Mouse (Mus musculus) adrenal gland, adult (tissue): ENCODE results near the gene Bbip1.

Experiments used
- DNase-seq, 2 experiments: peaks; one replicate each; pipeline ENCODE4 v3.0.0; 2022 to 2023; ENCODE audit warnings: low spot score in 1 of 2; ENCODE audit not compliant: inconsistent age in 2 of 2

The Bbip1 gene

DNA sequence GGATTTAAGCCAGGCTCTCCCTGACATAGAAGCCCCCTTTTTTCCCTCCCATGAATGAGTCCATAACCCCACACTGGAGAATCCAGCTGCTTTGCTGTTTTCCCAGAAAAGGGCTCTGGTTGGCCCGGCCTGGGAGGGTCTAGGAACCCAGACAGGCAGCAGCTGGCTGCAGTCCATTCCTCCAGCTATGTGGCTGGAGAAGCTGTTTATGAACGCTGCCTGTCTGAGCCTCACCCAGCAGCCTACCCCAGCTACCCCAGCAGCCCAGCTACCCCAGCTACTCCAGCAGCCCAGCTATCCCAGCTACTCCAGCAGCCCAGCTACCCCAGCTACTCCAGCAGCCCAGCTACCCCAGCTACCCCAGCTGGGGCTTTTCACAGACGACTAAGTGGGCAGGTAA lies 52.4 kb downstream of the Bbip1 start, which contains the start of gene Pdcd4:
Gene Pdcd4, plus strand, starts transcription at position 171 of the 400 bp plus-strand sequence.
- DNase-seq = no peak

DNA sequence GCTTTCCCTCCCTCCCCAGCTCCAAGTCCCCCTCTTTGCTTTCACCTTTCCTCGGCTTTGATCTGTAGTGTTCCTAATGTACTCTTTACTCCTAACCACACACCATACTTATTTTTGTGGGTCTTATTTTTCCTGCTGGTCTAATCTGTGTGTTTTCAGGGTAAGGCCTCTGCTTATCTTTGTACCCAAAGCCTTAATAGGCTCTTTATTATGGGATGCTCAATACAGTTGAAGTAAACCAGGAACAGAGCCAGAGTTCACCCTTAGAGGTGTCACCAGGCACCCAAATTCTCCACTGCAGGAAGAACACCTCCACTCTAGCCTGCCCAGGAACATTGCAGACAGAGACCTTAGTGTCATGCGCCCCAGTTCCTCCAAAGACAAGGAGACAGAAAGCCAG lies 52.9 kb downstream of the Bbip1 start:
- no peak for DNase-seq

DNA sequence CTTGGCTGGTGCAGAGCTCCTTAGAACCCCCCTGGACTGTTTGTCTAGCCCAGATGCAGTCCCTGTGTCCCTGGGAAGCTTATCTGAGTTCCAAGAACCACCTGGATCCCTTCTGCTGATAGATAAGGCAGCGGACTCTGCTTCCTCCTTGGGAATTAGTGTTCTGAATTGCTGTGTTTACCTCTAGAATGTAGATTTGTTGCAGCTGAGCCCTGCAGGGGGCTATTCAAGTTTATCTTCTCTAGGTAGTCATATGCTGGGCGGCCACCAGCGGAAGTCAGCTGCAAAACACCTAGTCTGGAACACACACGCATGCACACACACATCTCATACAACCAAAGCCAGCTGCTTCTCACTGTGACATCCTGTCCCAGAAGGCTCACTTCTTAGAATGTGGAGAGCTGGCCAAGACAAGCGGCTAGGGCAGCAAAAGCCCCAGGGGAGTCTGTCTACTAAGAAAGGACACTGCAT lies 53.6 kb downstream of the Bbip1 start:
- no peak for DNase-seq

DNA sequence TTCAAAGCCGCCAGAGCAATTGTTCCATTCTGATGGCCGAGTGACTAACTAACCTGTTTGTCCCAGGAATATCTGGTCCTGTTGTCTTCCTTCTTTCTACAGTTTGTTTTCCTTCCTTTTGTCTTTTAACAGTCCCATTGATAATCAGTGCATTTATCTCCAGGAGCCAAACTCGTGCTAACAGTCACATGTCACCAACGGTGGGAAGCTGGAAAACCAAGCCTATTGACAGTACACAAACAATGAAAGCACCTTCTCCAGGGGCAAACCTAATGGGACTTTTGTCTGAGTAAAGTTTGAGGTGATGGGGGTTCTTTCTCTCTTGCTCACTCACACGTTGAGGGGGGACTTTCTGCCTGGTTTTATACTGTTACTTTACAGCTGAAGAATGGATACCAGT lies 54.2 kb downstream of the Bbip1 start:
- DNase-seq = no peak

DNA sequence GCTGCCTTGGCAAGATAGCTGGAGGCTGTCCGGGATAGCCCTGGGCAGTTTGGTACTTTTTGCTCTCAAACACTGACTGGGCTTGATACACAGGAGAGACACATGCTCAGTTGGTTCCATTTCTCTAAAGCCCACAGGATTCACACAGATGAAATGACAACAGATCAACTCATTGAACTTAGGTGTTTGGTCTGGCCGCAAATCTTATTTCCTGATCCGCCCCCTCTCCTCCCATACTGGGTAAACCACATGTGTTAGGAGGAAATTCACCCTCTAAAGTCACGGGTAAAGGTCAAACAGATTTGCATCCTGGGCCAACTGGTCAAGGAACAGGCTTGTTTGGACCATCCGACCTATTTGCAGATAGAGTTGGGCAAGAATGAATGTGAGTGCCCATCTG lies 54.9 kb downstream of the Bbip1 start:
- DNase-seq = no peak

DNA sequence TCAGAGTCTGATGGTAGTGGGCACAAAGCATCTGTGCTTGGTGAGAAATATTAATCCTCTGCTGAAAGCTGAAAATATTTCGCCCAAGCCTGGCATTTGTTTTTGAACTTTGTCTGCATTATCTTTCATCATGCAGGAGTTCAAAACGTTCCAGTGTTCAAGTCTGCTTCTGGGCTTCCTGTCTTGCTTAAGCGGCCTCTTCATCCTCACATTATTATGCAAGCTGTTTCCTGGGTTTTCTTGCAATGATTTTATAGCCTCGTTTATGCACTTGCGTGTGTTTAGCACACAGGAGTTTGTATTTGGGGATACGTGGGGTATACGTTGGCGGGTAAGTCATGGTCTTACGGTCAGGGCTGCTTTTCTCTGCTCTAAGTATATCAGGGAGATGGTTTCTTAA lies 56.1 kb downstream of the Bbip1 start:
- DNase-seq = no peak

DNA sequence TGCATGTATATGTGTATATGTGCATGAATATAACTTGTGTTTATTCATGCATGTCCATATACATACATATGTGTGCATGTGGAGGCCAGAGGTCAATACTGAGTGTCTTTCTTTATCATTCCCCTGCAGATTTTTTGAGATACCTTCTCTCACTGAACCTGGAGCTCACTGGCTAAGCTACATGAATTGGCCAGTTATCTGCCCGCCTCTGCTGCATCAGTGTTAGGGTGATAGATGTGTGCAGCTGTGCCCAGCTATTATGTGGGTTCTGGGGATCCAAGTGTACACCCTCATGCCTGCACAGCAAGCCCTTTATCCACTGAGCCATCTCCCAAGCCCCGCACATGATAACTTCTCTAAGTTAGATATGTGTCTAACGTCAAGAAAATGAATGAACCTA lies 56.6 kb downstream of the Bbip1 start:
- no peak for DNase-seq

DNA sequence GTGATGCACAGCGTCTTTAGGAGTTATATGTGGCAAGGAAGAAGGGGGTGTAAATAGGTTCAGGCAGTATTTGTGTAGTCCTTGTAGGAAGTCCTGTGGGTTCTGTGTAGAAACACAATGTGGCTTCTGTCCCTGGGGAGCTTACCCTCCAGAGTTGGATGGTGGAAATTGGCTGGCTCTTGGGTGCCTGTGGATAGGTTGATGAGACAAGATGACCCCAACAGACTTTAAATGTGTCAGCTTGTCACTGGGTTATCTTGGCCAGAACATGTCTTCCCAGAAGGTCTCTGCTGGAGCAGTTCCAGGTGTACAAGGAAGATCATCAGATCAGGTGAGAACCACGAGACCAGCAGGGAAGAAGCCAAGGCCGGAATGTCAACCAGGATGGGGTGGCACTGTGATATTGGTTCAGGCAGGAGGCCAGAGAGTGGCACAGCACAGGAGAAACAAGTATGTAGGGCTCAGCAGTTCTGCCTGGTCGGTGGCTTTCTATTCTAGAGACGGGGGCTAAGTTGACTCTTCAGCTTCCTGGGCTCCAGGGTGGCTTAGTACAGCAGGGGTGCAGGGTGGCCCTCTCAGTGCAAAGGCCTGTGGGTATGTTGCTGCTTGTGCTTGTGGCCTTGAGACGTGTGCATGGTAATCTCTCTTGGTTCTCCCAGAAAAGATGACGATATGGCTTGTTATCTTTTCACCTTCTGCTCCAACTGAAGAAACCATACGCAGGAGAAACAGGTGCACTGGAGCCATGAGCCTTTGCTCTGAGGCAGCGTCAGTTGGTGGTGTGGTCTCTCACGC lies 57.7 kb downstream of the Bbip1 start:
- no peak for DNase-seq

DNA sequence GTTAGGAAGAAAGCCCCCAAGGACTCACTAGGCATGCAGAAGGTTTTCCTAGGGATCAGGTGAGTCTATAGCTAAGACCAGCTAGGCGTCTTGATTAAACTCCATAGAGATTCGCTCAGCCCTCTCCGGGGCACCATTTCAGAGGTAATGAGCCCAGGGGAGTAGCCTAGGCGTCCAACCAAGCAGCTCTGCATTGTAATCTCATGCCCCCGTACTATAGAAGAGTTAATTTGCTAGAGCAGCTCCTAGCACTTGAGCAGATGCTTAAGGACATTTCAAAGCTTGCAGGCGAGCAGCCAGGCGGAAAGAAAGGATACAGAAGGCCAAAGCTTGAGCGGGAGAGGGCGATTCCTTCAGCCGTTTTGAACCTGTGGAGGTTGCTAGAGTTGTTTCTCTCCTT lies 59.0 kb downstream of the Bbip1 start:
- DNase-seq = no peak

DNA sequence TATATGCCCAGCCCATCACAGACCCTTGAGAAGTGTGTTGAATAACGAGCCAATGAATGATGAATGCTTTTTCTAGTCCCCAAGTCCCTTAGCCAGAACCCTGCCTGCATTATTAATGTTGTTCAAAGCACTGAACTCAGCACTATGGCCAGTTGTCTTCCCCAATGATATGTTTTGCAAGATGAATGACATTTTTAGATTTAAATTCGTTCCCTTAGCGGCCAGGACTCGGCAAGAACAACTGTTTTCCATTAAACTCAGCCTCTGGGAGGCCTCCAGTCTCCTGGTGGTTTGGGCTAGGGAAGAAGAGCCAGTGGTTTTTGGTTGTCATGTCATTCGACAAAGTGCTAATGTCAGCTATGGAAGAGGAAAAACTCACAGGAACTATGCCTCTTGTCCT lies 62.6 kb downstream of the Bbip1 start:
- DNase-seq = no peak

DNA sequence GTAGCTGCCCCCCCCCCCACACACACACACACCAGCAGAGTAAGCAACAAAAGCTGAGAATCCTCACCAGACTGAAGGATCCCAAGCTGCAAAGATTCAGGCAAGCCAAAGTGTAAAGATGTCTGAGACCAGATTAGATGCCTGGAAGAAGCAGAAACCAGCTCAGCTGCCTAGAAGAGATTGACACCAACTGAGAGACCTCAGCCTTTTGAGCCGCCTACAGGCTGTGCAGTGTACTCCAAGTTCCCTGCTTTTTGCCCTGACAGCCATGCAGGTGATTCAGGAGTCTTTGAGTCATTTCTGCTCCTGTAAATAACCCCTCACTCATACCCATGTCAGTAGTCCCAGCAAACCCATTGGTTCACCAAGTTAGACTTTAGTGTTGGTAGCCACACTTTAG lies 64.0 kb downstream of the Bbip1 start:
- no peak for DNase-seq
